Mouse (Mus musculus): Measurements from ENCODE around the gene Adgrf3.

- TF ChIP-seq CTCF (IDR thresholded peaks at IDR 0.05; ENCODE audit: borderline replicate concordance, insufficient read depth, low read depth, low read length): no peak
- no peak for TF ChIP-seq POLR2A (IDR thresholded peaks at IDR 0.05; ENCODE audit: borderline replicate concordance, insufficient read depth, low read length)
Measured at GRCm38 (mm10) chr5:30155395-30155792, 50.1 kb downstream of the Adgrf3 start.
